Mouse (Mus musculus) kidney, adult 18-20 months (tissue): Measurements from ENCODE around the gene Prl7d1.
A peak's percentile ranks its signal among the peaks of the same experiment; 100 is the strongest.
"Not testable (repeated sequence)": the region's sequence is repeated elsewhere in the genome, so short reads cannot be mapped to it uniquely, and the experiment has no call there.

Experiments
- DNase-seq: peaks from one replicate; pipeline ENCODE4 v3.0.0; 2021

Gene Prl7d1

GRCm38 (mm10) chr13:27716636-27717035, at the start of gene Prl7d1:
Gene Prl7d1, minus strand, starts transcription at chr13:27716736.
- no peak for DNase-seq

- DNase-seq: no peak
Measured at GRCm38 (mm10) chr13:27734512-27735186, 18.1 kb upstream of the Prl7d1 start.

- DNase-seq: not testable (repeated sequence)
Measured at GRCm38 (mm10) chr13:27730286-27730959, 13.9 kb upstream of the Prl7d1 start.

GRCm38 (mm10) chr13:27725057-27725456, 8.5 kb upstream of the Prl7d1 start:
- peak; percentile 5 for DNase-seq

GRCm38 (mm10) chr13:27706521-27706920, 10.0 kb downstream of the Prl7d1 start:
- no peak for DNase-seq

GRCm38 (mm10) chr13:27667936-27668335, 48.6 kb downstream of the Prl7d1 start, which contains the start of gene Prl7a2:
Gene Prl7a2, minus strand, starts transcription at chr13:27668036.
- no peak for DNase-seq

GRCm38 (mm10) chr13:27660747-27661146, 55.8 kb downstream of the Prl7d1 start:
- no peak for DNase-seq
